Mouse (Mus musculus) heart, embryonic 16.5 days (tissue): Measurements from ENCODE around the gene Gm20388. TPM values are rescaled to one million over a fixed set of nuclear protein-coding genes. Genes with fewer than 3 reads are reported as not detected.
A peak's percentile ranks its signal among the peaks of the same experiment; 100 is the strongest.

Experiments used
- ATAC-seq: fragments of 200-750 bp; cut with Nextera tagmentation; replicated peaks from 2 replicates; pipeline ENCODE4 v1.8.0; 2017; ENCODE audit warnings: moderate number of reproducible peaks; ENCODE audit not compliant: insufficient read depth, low FRiP score; ENCODE audit errors: extremely low read depth
- H3K27ac ChIP-seq: fragments of 300-500 bp; sonication (generic); 2 replicates; pipeline ENCODE4 v1.5.1; 2014; ENCODE audit warnings: mild to moderate bottlenecking, low read length, control low read depth, moderate library complexity
- H3K27me3 ChIP-seq: fragments of 300-500 bp; sonication (generic); 2 replicates; pipeline ENCODE4 v1.6.1; 2014; ENCODE audit warnings: low read length, mixed read lengths; ENCODE audit not compliant: control insufficient read depth, insufficient read depth
- H3K36me3 ChIP-seq: fragments of 300-500 bp; sonication (generic); 2 replicates; pipeline ENCODE4 v1.6.1; 2014; ENCODE audit not compliant: control insufficient read depth, insufficient read depth
- H3K4me1 ChIP-seq: fragments of 300-500 bp; sonication (generic); 2 replicates; pipeline ENCODE4 v1.6.1; 2014; ENCODE audit warnings: low read length, mixed read lengths; ENCODE audit not compliant: control insufficient read depth, insufficient read depth
- H3K4me2 ChIP-seq: fragments of 300-500 bp; sonication (generic); 2 replicates; pipeline ENCODE4 v1.6.1; 2014; ENCODE audit warnings: low read depth, mild to moderate bottlenecking, control low read depth, low read length
- H3K4me3 ChIP-seq: fragments of 300-500 bp; sonication (generic); 2 replicates; pipeline ENCODE4 v1.5.1; 2014; ENCODE audit warnings: mild to moderate bottlenecking, control low read depth, low read length
- H3K9ac ChIP-seq: fragments of 300-500 bp; sonication (generic); 2 replicates; pipeline ENCODE4 v1.6.1; 2014; ENCODE audit warnings: low read length, control low read depth
- H3K9me3 ChIP-seq: fragments of 300-500 bp; sonication (generic); replicated peaks from 2 replicates; pipeline ENCODE4 v1.6.1; 2016; ENCODE audit warnings: low read length; ENCODE audit not compliant: control insufficient read depth
- WGBS: fragments of 180-500 bp; shearing (Covaris S2); extraction: QIAGEN DNeasy Blood & Tissue Kit; methylation state at CpG from one replicate; pipeline ENCODE4 v1.1.7; 2014; 5-methylcytosine and 5-hydroxymethylcytosine counted together
- polyA plus RNA-seq: library from polyadenylated mRNA; unstranded; fragments of >200 nt; fragmentation: Nextera tagmentation; extraction: Ambion mirVana; gene quantifications from 2 replicates; pipeline ENCODE4 v1.2.1, GENCODE M21; 2015

Gm20388 gene
- polyA plus RNA-seq, 1 experiment from 2014 or later: 4.5 TPM

DNA sequence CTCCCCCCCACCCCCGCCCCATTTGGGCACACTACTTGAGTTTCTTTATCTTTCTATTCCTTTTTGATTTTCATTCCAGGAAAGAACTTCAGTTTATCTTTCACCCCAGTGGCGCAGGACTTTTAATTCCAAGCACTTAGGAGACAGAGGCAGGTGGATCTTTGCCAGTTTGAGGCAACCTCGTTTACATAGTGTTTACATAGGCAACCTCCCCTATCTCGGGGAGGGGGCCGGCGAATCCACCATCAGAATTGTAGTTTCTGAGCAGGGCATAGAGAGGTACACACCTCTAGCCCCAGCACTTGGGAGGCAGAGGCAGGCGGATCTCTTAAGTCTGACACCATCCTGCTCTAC, 2041.0 kb downstream of the Gm20388 start:
- Histone ChIP-seq H3K27me3 (no peaks in the 10 kb centered on the region), H3K36me3 (peaks cover 7% of the 10 kb centered on the region), H3K9ac (peak overlapping the region; percentile 95), H3K4me3 (peak overlapping the region; percentile 88), H3K4me1 (peaks cover 55% of the 10 kb centered on the region), H3K27ac (peak overlapping the region; percentile 97; the same call in 1 of the 2 replicates), H3K4me2 (peak overlapping the region; percentile 94), H3K9me3 (no peaks in the 10 kb centered on the region)
- 20% methylated on average over 7 of the region's 7 CpGs for WGBS
- ATAC-seq: no peak

DNA sequence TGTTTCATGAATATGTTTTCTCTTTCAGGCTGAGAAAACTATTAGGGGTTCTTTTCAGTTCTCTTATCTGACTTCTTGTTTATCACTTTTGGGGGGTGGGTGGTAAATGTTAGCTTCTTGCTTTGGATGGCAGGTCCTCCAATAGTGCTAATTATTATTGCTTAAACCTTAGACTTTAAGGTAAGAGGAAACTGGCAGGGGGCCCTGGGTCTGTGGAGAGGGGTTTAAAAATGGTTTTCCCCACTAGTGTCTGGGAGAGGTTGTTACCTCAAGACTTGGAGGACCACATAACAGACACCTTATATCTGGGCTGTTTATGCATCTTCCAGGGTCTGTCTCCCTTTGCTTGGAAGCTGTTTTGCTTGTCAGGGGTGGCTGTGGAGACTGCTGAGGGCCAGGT, 2041.5 kb downstream of the Gm20388 start:
- H3K36me3 ChIP-seq: peaks cover 7% of the 10 kb centered on the region
- no peaks in the 10 kb centered on the region for H3K27me3 ChIP-seq
- peak overlapping the region; percentile 94 for H3K4me2 ChIP-seq
- peak overlapping the region; percentile 95; the same call in 1 of the 2 replicates for H3K9ac ChIP-seq
- no peak overlapping the region; the same call in 1 of the 2 replicates for H3K4me3 ChIP-seq
- H3K4me1 ChIP-seq: peaks cover 58% of the 10 kb centered on the region
- no peaks in the 10 kb centered on the region for H3K9me3 ChIP-seq
- no peak for ATAC-seq
- no peak overlapping the region for H3K27ac ChIP-seq

DNA sequence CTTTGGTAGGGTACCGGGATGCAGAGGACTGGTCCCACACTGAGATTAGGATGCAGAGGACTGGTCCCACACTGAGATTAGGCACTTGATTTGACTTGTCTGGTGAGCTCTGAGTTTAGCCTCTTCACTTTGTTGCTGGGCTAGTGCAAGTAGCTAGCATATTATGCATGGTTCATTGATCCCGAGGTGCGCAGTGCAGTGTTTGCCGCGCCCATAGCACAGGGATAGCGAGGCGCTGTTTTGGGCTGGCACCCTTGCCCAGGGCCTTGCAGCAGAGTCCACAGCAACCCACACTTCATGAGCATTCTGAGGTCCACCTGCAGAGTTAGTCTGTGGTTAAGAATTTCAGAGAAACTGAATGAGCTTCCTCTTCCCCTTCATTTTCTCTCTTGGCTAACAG, 2042.2 kb downstream of the Gm20388 start:
- Histone ChIP-seq H3K27ac (no peak overlapping the region), H3K4me2 (peak overlapping the region; percentile 94; the same call in 1 of the 2 replicates), H3K27me3 (no peaks in the 10 kb centered on the region), H3K9me3 (no peaks in the 10 kb centered on the region), H3K4me3 (no peak overlapping the region), H3K36me3 (peaks cover 7% of the 10 kb centered on the region), H3K4me1 (peaks cover 55% of the 10 kb centered on the region), H3K9ac (no peak overlapping the region)
- 88% methylated on average over 7 of the region's 7 CpGs for WGBS
- ATAC-seq: no peak

DNA sequence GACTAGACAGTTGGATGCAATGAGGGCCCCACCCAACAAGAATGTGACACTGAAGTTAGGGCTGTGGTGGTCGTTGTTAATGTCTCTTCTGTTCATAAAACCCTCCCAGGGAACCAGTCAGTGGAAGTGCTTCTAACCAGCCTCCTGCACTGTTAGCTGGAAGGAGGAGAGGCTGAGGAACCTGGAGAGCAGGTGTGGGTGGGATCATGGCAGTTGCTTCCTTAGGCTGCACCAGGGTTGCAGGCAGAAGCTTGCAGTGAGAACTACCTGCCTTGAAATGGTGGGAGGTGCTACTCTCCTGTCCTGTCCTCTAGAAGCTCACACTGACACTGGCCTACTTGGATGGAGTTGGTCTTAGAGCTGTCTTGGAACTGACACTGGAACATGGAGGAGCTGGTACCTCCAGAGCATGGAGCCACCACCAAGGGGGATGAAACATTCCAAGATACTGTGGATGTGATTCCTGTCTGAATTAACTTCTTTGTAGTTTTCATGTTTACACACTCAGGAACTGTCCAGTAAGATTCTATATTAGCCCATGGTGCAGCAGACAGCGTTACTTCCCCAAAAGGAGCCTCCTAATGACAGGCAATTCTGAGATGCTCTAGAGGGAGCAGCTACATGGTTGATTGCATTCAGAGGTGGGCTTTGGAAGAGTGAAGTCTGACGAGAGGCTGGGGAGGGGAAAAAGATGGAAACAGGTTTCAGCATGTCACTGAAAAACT, 2043.3 kb downstream of the Gm20388 start:
- peaks cover 45% of the 10 kb centered on the region for H3K4me1 ChIP-seq
- whole genome bisulfite sequencing: 70% methylated on average over 3 of the region's 3 CpGs

DNA sequence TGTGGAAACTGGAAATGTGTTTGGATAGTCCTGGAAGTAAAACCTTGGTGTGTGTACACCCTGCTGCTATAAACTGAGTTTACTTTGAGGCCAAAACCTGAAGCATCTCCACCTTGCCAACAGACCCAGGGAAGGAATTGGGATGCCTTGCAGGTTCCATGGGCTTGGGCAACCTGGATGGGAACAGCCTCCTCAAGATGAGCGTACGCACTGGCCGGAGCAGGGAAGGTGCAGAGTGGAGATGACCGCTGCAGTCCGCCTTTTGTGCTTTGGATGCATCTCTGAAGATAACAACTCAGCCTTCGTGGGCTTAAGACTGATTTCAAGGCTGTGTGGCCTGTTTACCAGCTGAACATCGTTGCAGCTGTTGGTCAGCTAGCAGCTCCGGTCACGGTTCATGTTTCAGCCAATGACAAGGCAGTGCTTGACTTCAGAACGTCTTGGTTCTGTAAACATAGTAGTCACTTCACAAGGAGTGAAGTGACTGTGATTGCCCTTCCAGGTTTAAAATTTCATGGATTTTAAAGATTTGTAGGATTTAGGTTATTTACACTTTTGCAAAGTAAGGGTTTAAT, 2044.4 kb downstream of the Gm20388 start:
- H3K4me3 ChIP-seq: no peak overlapping the region
- 74% methylated on average over 10 of the region's 10 CpGs for WGBS

More for the DNA sequence above, 2043.3 kb downstream of the Gm20388 start:
- Histone ChIP-seq H3K27ac (no peak overlapping the region), H3K27me3 (no peaks in the 10 kb centered on the region), H3K4me2 (no peak overlapping the region), H3K9me3 (no peaks in the 10 kb centered on the region), H3K36me3 (peaks cover 7% of the 10 kb centered on the region), H3K9ac (no peak overlapping the region), H3K4me3 (no peak overlapping the region)
- no peak for ATAC-seq

DNA sequence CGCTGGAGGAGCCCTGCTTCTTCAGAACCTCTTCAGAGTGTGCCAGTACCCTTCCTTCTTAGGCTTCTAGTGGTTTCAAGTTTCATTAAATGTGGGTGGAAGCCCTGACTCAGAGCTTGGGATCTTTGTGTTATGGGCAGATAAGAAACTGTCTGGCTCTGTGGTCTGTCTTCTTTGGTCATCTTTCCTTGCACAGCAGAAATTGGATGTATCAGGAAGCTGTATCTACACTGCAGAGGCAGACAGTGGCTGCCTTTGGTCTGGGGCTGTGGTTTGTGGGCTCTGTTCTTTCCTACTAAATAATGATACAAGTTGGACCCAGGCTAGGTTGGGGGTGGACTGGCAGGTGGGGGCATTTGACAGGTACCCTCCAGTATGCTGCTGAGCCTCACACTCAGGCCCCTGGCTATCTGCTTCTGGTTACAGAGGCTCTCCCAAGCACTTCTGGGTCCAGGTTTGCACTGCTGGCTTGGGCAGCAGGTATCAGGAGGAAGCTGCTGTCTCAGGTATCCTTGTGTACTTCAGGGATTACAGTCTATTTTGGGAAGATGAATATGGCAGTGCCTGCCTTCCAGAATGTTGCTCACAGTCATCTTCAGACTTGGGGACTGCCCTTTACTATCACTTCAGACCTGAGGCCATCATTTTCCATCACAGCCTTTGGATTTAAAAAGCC, 2045.3 kb downstream of the Gm20388 start:
- 45% methylated on average over 1 of the region's 1 CpGs for WGBS
- Histone ChIP-seq H3K9me3 (no peaks in the 10 kb centered on the region), H3K9ac (no peak overlapping the region), H3K4me3 (no peak overlapping the region), H3K27ac (no peak overlapping the region), H3K4me2 (no peak overlapping the region), H3K27me3 (no peaks in the 10 kb centered on the region), H3K36me3 (peaks cover 7% of the 10 kb centered on the region), H3K4me1 (peaks cover 42% of the 10 kb centered on the region)
- no peak for ATAC-seq

More for the DNA sequence above, 2044.4 kb downstream of the Gm20388 start:
- ATAC-seq: no peak
- Histone ChIP-seq H3K27ac (no peak overlapping the region), H3K27me3 (no peaks in the 10 kb centered on the region), H3K4me1 (peaks cover 42% of the 10 kb centered on the region), H3K9me3 (no peaks in the 10 kb centered on the region), H3K4me2 (no peak overlapping the region), H3K9ac (no peak overlapping the region), H3K36me3 (peaks cover 7% of the 10 kb centered on the region)

DNA sequence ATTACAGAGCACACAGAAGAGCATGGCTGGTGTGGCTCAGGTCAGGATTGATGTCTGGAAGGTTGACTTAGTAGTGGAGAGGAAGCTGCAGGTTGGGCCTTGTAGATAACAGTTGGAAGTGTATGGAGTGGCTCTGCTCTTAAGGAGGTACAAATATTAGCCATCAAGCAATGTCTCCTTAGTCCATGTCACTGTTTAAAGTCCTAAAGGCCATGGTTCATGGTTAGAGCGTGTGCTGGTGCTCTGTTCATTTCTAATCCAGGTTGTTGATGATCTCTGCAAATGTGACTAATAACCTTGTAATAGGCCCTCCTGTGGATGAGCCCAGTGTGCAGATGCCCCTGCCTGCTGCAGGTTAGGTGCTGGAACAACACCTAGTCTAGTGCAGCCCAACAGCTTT, 2047.8 kb downstream of the Gm20388 start:
- Histone ChIP-seq H3K27me3 (no peaks in the 10 kb centered on the region), H3K4me1 (peaks cover 22% of the 10 kb centered on the region), H3K4me2 (no peak overlapping the region), H3K36me3 (peaks cover 7% of the 10 kb centered on the region), H3K9me3 (no peaks in the 10 kb centered on the region), H3K4me3 (no peak overlapping the region), H3K27ac (no peak overlapping the region), H3K9ac (no peak overlapping the region)
- 94% methylated on average over 1 of the region's 1 CpGs for WGBS
- no peak for ATAC-seq

DNA sequence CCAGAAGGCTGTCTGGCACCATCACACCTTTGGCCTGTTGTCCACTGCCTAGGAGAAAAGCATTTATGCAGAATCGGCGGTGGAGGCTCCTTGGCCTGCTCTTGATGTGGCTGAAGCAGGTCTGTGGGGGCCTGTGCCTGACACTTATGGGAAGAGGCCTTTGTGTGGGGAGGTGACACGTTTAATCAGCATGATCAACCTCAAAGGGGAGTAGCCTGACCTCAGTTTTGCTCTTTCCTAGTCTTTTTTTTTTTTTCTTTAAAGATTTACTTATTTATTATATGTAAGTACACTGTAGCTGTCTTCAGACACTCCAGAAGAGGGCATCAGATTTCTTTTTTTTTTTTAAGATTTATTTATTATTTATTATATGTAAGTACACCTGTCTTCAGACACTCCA, 2052.3 kb downstream of the Gm20388 start:
- 71% methylated on average over 3 of the region's 3 CpGs for WGBS
- H3K4me1 ChIP-seq: peaks cover 39% of the 10 kb centered on the region

More for the DNA sequence above, 2052.3 kb downstream of the Gm20388 start:
- Histone ChIP-seq H3K27me3 (no peaks in the 10 kb centered on the region), H3K36me3 (no peaks in the 10 kb centered on the region), H3K9ac (no peak overlapping the region), H3K27ac (no peak overlapping the region), H3K9me3 (no peaks in the 10 kb centered on the region), H3K4me2 (no peak overlapping the region), H3K4me3 (no peak overlapping the region)
- no peak for ATAC-seq
